Mouse (Mus musculus): ENCODE data around the gene Gm9736. TPM values are rescaled to one million over a fixed set of nuclear protein-coding genes. Genes with fewer than 3 reads are reported as not detected.
"Not testable (repeated sequence)": the region's sequence is repeated elsewhere in the genome, so short reads cannot be mapped to it uniquely, and the experiment has no call there.

Gm9736 gene
- polyA plus RNA-seq, 1 experiment from 2014 or later = not detected

DNA sequence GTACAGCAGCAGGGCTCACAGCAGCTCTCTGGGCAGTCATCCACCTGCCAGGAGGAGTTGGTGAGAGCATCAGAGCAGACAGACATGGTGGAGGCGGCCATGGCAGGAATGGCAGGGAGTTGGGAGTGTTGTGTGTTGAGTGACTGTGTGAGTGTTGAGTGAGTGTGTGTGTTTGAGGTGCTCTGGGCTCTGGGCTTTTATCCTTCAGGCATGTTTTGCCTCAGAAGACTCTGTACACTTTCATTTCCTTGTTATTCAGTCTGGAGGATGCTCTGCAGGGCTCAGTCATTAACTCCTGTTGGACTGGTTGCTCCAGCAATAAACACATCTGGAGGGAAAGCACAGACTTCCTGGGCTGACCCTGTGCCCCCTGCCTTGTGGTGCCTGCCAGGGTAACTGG lies 8.4 kb upstream of the Gm9736 start, which contains the start of gene Gm3233:
TSS of gene Gm3233 (minus strand) at position 101 of the 400 bp plus-strand sequence.
- not testable (repeated sequence) for H3K27me3 ChIP-seq (replicated peaks); H3K9me3 ChIP-seq; ATAC-seq; H3K4me1 ChIP-seq (replicated peaks); H3K27ac ChIP-seq; H3K9ac ChIP-seq; H3K36me3 ChIP-seq; H3K4me2 ChIP-seq (replicated peaks); H3K4me3 ChIP-seq (replicated peaks)
- 78% methylated on average over 1 of the region's 1 CpGs for WGBS

DNA sequence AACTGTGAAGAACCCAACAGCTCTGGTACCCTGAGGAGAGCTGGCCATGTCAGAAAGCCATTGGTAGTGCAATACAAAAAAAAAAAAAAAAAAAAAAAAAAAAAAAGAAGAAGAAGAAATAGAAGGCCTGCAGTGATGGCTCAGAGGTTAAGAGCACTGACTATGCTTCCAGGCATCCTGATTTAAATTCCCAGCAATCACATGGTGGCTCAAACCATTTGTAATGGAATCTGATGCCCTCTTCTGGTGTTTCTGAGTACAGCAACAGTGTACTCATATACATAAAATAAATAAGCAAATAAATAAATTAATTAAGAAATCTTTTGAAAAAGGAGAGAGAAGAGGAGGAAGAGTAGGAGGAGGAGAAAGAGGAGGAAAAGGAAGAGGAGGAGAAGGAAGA lies 2.3 kb upstream of the Gm9736 start:
- Histone ChIP-seq H3K4me1 (replicated peaks) (no peaks in the 10 kb centered on the region), H3K9ac (no peak overlapping the region), H3K36me3 (no peaks in the 10 kb centered on the region), H3K4me2 (replicated peaks) (no peak overlapping the region), H3K4me3 (replicated peaks) (no peak overlapping the region), H3K27me3 (replicated peaks) (no peaks in the 10 kb centered on the region), H3K9me3 (no peaks in the 10 kb centered on the region), H3K27ac (no peak overlapping the region)
- no peak for ATAC-seq

DNA sequence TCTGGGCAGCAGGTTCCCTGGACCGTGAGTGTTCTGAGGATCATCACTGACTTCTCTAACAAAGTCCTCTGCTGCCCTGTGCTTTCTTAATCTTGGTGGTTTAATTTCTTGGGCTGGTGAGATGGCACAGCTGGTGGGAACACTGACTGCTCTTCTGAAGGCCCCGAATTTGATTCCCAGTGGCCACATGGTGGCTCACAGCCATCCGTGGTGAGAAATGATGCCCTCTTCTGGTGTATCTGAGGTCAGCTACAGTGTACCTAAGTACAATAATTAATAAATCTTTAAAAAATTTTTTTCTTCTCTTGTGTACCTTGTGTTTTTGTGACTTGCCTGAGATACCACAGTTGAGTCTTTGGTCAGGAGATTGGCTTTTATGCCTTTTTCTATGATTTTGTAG lies 1.2 kb upstream of the Gm9736 start:
- H3K9me3 ChIP-seq; H3K9ac ChIP-seq; H3K27ac ChIP-seq; H3K4me2 ChIP-seq (replicated peaks); H3K4me1 ChIP-seq (replicated peaks); H3K27me3 ChIP-seq (replicated peaks); H3K36me3 ChIP-seq; H3K4me3 ChIP-seq (replicated peaks); ATAC-seq: not testable (repeated sequence)
- WGBS = 61% methylated on average over 3 of the region's 3 CpGs

DNA sequence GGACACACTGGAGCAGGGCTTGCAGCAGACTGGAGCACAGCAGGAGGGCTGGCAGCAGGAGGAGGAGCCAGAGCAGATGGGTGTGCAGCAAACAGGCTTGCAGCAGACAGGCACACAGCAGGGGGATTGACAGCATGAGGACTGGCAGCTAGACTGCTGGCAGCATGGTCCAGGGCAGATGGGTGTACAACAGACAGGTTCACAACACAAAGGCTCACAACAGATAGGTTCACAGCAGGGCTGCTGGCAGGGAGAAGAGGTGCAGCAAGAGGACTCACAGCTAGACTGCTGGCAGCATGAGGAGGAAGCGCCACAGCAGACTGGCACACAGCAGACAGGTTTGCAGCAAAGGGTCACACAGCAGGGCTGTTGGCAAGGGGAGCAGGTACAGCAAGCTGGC lies 468 bp downstream of the Gm9736 start:
- not testable (repeated sequence) for H3K4me3 ChIP-seq (replicated peaks); H3K4me2 ChIP-seq (replicated peaks); H3K27ac ChIP-seq; H3K27me3 ChIP-seq (replicated peaks); H3K9me3 ChIP-seq; H3K36me3 ChIP-seq; ATAC-seq; H3K4me1 ChIP-seq (replicated peaks); H3K9ac ChIP-seq
- WGBS = 90% methylated on average over 1 of the region's 1 CpGs

DNA sequence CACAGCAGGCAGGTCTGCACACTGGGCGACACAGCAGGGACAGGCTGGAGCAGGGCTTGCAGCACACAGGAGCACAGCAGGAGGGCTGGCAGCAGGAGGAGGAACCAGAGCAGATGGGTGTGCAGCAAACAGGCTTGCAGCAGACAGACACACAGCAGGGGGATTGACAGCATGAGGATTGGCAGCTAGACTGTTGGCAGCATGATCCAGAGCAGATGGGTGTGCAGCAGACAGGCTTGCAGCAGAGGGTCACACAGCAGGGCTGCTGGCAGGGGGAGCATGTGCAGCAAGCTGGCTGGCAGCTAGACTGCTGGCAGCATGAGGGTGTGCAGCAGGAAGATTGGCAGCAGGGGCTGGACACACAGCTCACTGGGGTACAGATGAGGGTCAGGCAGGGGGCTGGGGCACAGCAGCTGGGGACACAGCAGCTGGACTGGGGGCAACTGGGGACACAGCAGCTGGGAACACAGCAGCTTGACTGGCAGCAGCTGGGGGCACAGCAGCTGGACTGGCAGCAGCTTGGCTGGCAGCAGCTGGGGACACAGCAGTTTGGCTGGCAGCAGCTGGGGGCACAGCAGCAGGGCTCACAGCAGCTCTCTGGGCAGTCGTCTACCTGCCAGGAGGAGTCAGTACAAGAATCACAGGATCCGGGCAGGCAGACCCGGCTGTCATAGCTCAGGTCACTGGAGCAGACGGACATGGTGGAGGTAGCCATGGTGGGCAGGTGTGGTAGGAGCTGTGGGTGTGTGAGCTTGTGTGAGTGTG lies 9.0 kb downstream of the Gm9736 start, which contains the start of gene Gm18596:
TSS of gene Gm18596 (minus strand) at position 715 of the 765 bp plus-strand sequence.
- H3K4me3 ChIP-seq (replicated peaks); H3K9me3 ChIP-seq; H3K36me3 ChIP-seq; H3K4me1 ChIP-seq (replicated peaks); H3K4me2 ChIP-seq (replicated peaks); ATAC-seq; H3K27ac ChIP-seq; H3K9ac ChIP-seq; H3K27me3 ChIP-seq (replicated peaks): not testable (repeated sequence)
- 61% methylated on average over 5 of the region's 5 CpGs for WGBS

DNA sequence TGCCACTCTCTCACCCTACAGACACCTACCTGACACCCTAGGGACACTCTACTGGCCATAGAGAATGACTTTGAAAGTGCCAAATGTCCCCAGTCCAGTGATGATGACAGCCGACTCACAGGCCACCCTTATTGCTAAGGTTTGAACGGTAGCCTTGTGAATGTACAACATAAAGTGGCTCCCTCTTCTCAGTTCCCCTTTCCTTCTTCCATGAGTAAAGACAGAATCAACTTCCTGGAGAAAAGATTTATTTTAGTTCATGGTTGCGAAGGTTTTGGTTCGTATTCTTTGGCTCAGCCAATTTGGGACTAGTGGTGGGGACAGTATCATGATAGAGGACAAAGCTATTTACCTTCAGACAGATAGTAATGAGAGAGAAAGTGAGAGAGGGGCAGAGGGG lies 12.2 kb downstream of the Gm9736 start:
- Histone ChIP-seq H3K4me3 (replicated peaks) (no peak overlapping the region), H3K27me3 (replicated peaks) (no peaks in the 10 kb centered on the region), H3K36me3 (no peaks in the 10 kb centered on the region), H3K9ac (no peak overlapping the region), H3K9me3 (peaks cover 6% of the 10 kb centered on the region; the same call in 1 of the 2 replicates), H3K4me1 (replicated peaks) (no peaks in the 10 kb centered on the region), H3K27ac (no peak overlapping the region), H3K4me2 (replicated peaks) (no peak overlapping the region)
- ATAC-seq = no peak
- WGBS = 81% methylated on average over 4 of the region's 4 CpGs

DNA sequence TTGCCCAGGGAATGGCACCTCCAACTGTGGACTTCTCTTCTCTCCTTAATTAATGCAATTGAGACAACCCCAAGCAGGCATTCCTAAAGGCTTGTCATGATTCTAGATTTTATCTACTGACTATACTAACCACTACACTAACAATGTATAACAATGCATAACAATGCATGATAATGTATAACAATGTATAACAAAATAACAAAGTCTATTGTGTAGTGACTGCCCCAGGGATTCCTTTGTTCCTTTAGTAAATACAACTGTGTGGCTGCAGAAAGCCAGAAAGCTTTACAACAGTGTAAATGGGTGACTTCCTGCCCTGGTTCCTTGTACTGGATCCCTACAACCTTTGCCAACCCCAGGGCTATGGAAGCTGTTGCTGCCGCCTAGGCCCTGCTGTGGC lies 15.2 kb downstream of the Gm9736 start:
- Histone ChIP-seq H3K27me3 (replicated peaks) (no peaks in the 10 kb centered on the region), H3K9me3 (peaks cover 6% of the 10 kb centered on the region; the same call in 1 of the 2 replicates), H3K4me3 (replicated peaks) (no peak overlapping the region), H3K4me2 (replicated peaks) (no peak overlapping the region), H3K36me3 (no peaks in the 10 kb centered on the region), H3K27ac (no peak overlapping the region), H3K4me1 (replicated peaks) (no peaks in the 10 kb centered on the region), H3K9ac (no peak overlapping the region)
- no peak for ATAC-seq
- 83% methylated on average over 1 of the region's 1 CpGs for WGBS

DNA sequence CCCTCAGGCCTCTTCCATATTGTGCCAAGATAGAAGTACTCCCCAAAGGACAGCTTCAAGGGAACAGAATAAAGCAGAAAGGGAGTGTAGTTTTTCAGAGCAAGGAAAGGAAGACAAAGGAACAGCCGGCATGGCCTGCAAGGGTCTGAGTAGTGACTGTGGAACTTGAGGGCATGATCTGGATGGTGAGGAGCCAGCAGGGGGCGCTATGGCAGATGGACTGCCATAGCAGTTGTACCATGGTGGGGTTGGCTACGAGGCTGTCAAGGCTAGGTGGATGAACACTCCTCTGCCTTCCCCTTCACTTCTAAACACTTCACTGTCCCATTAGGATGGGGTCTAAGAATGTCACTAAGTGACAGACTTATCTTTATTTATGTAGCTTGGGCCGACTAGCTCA lies 21.9 kb downstream of the Gm9736 start:
- WGBS = 54% methylated on average over 4 of the region's 4 CpGs
- no peak for ATAC-seq
- H3K4me2 ChIP-seq (replicated peaks) = no peak overlapping the region

DNA sequence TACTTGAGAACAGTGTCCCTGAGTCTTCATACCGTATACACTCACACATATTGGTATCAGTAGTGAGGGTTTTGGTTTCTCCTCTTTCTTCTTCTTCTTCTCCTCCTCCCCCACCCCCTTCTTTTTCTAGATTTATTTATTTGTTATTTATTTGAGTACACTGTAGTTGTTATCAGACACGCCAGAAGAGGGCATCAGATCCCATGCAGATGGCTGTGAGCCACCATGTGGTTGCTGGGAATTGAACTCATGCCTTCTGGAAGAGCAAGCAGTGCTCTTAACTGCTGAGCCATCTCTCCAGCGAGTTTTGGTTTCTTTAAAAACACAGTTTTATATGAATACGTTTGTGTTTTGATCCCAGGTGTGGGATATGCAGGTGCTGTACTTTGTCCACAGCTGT lies 22.9 kb downstream of the Gm9736 start:
- Histone ChIP-seq H3K9ac (no peak overlapping the region), H3K9me3 (no peaks in the 10 kb centered on the region), H3K36me3 (no peaks in the 10 kb centered on the region), H3K4me3 (replicated peaks) (no peak overlapping the region), H3K27me3 (replicated peaks) (no peaks in the 10 kb centered on the region), H3K4me2 (replicated peaks) (no peak overlapping the region), H3K27ac (no peak overlapping the region), H3K4me1 (replicated peaks) (no peaks in the 10 kb centered on the region)
- 52% methylated on average over 4 of the region's 4 CpGs for WGBS
- no peak for ATAC-seq

More for the DNA sequence above, 21.9 kb downstream of the Gm9736 start:
- Histone ChIP-seq H3K9ac (no peak overlapping the region), H3K27ac (no peak overlapping the region), H3K4me1 (replicated peaks) (no peaks in the 10 kb centered on the region), H3K4me3 (replicated peaks) (no peak overlapping the region), H3K36me3 (no peaks in the 10 kb centered on the region), H3K9me3 (no peaks in the 10 kb centered on the region), H3K27me3 (replicated peaks) (no peaks in the 10 kb centered on the region)

DNA sequence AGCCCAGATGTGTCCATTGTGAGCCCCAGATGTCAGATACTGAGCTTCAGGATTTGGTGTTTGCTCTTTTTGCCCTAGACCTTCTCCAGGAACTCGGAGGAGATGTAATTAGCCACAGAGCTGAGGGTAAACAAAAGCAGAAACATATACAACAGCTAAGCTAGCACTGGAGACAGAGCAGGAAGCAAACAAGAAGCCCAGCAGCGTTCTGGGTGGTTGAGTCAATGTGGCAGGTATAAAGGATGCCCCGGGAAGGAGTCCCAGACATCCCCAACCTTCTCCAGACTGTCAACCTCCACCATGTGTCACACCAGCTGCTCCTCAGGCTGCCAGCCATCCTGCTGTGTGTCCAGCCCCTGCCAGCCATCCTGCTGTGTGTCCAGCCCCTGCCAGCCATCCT lies 25.0 kb downstream of the Gm9736 start, which contains the start of gene Gm10100:
TSS of gene Gm10100 (plus strand) at position 301 of the 400 bp plus-strand sequence.
- 27% methylated on average over 3 of the region's 3 CpGs for WGBS
- no peaks in the 10 kb centered on the region for H3K9me3 ChIP-seq
- no peak within 1 kb of the TSS for H3K4me3 ChIP-seq (replicated peaks)

DNA sequence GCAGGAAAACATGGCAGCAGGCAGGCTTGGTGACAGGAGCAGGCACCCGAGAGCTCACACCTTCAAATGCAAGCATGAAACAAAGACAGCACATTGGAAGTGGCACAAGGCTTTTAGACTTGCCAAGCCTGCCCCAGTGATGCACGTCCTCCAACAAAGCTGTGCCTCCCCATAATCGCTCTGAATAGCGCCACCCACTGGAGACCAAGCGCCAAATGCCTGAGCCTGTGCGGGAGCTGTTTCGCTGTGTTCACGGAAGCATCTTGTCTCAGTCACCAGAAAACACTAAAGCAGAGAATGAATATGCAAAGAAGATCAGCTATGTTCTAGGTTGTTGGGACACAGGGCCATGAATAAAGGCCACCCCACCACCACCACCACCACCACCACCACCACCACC lies 26.3 kb downstream of the Gm9736 start:
- H3K9ac ChIP-seq = no peak overlapping the region
- H3K9me3 ChIP-seq = no peaks in the 10 kb centered on the region
- no peak overlapping the region for H3K4me3 ChIP-seq (replicated peaks)
- no peaks in the 10 kb centered on the region for H3K27me3 ChIP-seq (replicated peaks)
- no peak for ATAC-seq
- no peaks in the 10 kb centered on the region for H3K4me1 ChIP-seq (replicated peaks)
- no peak overlapping the region for H3K27ac ChIP-seq
- H3K36me3 ChIP-seq = no peaks in the 10 kb centered on the region
- no peak overlapping the region for H3K4me2 ChIP-seq (replicated peaks)
- WGBS = 71% methylated on average over 8 of the region's 8 CpGs

More for the DNA sequence above, 25.0 kb downstream of the Gm9736 start, which contains the start of gene Gm10100:
- Histone ChIP-seq H3K36me3 (no peaks in the 10 kb centered on the region), H3K9ac (no peak within 1 kb of the TSS), H3K4me2 (replicated peaks) (no peak within 1 kb of the TSS), H3K4me1 (replicated peaks) (no peaks in the 10 kb centered on the region), H3K27me3 (replicated peaks) (no peaks in the 10 kb centered on the region), H3K27ac (no peak within 1 kb of the TSS)
- no peak for ATAC-seq

DNA sequence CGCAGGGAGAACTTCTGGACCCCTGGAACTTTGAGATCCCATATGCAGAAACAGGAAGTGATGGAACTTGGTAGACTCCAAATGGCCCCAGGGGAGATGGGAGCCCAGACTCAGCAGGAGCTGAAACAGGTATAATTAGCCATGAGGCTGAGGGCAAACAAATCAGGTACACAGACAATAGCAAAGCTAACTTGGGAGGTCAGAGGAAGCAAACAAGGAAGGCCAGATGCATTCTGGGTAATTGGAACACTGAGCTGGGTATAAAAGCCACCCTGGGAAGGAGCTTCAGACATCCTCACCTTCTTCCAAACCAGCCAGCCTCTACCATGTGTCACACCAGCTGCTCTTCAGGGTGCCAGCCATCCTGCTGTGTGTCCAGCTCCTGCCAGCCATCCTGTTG lies 30.9 kb downstream of the Gm9736 start, which contains the start of gene Krtap12-1:
TSS of gene Krtap12-1 (plus strand) at position 301 of the 400 bp plus-strand sequence.
- not testable (repeated sequence) for H3K27me3 ChIP-seq (replicated peaks); ATAC-seq; H3K4me2 ChIP-seq (replicated peaks); H3K4me1 ChIP-seq (replicated peaks); H3K9me3 ChIP-seq; H3K36me3 ChIP-seq; H3K27ac ChIP-seq; H3K9ac ChIP-seq; H3K4me3 ChIP-seq (replicated peaks)
- 88% methylated on average over 1 of the region's 1 CpGs for WGBS

DNA sequence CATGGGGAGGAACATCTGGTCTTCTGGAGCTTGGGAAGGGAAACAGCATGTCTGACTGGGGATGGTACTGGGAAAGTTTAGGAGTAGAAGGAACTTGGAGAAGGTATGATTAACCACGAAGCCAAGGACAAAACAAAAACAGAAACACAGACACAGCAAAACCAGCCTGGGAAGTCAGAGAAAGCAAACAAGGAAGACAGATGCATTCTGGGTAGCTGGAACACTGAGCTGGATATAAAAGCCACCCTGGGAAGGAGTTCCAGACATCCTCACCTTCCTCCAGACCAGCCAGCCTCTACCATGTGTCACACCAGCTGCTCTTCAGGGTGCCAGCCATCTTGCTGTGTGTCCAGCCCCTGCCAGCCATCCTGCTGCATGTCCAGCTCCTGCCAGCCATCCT lies 35.6 kb downstream of the Gm9736 start, which contains the start of gene Gm10142:
TSS of gene Gm10142 (plus strand) at position 301 of the 400 bp plus-strand sequence.
- Histone ChIP-seq H3K4me2 (replicated peaks) (no peak within 1 kb of the TSS), H3K27ac (no peak within 1 kb of the TSS), H3K4me3 (replicated peaks) (no peak within 1 kb of the TSS), H3K4me1 (replicated peaks) (no peaks in the 10 kb centered on the region), H3K9me3 (no peaks in the 10 kb centered on the region), H3K9ac (no peak within 1 kb of the TSS), H3K36me3 (no peaks in the 10 kb centered on the region), H3K27me3 (replicated peaks) (no peaks in the 10 kb centered on the region)
- WGBS = 81% methylated on average over 1 of the region's 1 CpGs
- no peak for ATAC-seq

All from intestine, embryonic 15.5 days (tissue).